Mouse (Mus musculus) forebrain, postnatal 0 days (tissue): ENCODE results near the gene Npff. TPM values are rescaled to one million over a fixed set of nuclear protein-coding genes. Genes with fewer than 3 reads are reported as not detected.

ENCODE experiments used
- ATAC-seq: fragments of 200-750 bp; cut with Nextera tagmentation; 2 replicates; pipeline ENCODE4 v1.8.0; 2017; ENCODE audit warnings: mild to moderate bottlenecking, moderate library complexity
- DNase-seq: peaks from one replicate; pipeline ENCODE4 v3.0.0-alpha.2; 2015
- H3K27ac ChIP-seq: fragments of 300-500 bp; sonication (generic); 2 replicates; pipeline ENCODE4 v1.5.1; 2014; ENCODE audit warnings: low read depth, mild to moderate bottlenecking, antibody characterized with exemption, low read length, moderate library complexity, mixed read lengths
- H3K27me3 ChIP-seq: fragments of 300-500 bp; sonication (generic); 2 replicates; pipeline ENCODE4 v1.6.1; 2014; ENCODE audit warnings: mild to moderate bottlenecking, low read length, mixed read lengths; ENCODE audit not compliant: insufficient read depth
- H3K36me3 ChIP-seq: fragments of 300-500 bp; sonication (generic); 2 replicates; pipeline ENCODE4 v1.6.1; 2014; ENCODE audit warnings: mild to moderate bottlenecking, moderate library complexity; ENCODE audit not compliant: insufficient read depth
- H3K4me1 ChIP-seq: fragments of 300-500 bp; sonication (generic); 2 replicates; pipeline ENCODE4 v1.6.1; 2014; ENCODE audit warnings: antibody characterized with exemption; ENCODE audit not compliant: insufficient read depth
- H3K4me2 ChIP-seq: fragments of 300-500 bp; sonication (generic); 2 replicates; pipeline ENCODE4 v1.6.1; 2014; ENCODE audit warnings: low read depth, mild to moderate bottlenecking, moderate library complexity
- H3K4me3 ChIP-seq: fragments of 300-500 bp; sonication (generic); 2 replicates; pipeline ENCODE4 v1.5.1; 2014; ENCODE audit warnings: low read depth, low read length, mixed read lengths
- H3K9ac ChIP-seq: fragments of 300-500 bp; sonication (generic); 2 replicates; pipeline ENCODE4 v1.6.1; 2014; ENCODE audit warnings: mild to moderate bottlenecking
- H3K9me3 ChIP-seq: fragments of 300-500 bp; sonication (generic); 2 replicates; pipeline ENCODE4 v1.6.1; 2016; ENCODE audit warnings: low read length
- CTCF ChIP-seq: sonication (generic); IDR thresholded peaks from 2 replicates; pipeline ENCODE4 v1.5.1; 2016; ENCODE audit warnings: antibody characterized with exemption, control low read depth, low read depth
- WGBS: fragments of 180-500 bp; shearing (Covaris S2); extraction: QIAGEN DNeasy Blood & Tissue Kit; methylation state at CpG from one replicate; pipeline ENCODE4 v1.1.7; 2014; 5-methylcytosine and 5-hydroxymethylcytosine counted together
- polyA plus RNA-seq: library from polyadenylated mRNA; unstranded; fragments of >200 nt; fragmentation: Nextera tagmentation; extraction: Ambion mirVana; gene quantifications from 2 replicates; pipeline ENCODE4 v1.2.1, GENCODE M21; 2015
- total RNA-seq: library from RNA; depleted of rRNA; stranded (reverse); fragments of >200 nt; gene quantifications from 2 replicates; pipeline ENCODE4 v1.2.3, GENCODE M21; 2014

Npff gene
- total and polyA plus RNA-seq, 2 experiments from 2014 or later, result 1.5 to 3.1 TPM

GRCm38 (mm10) chr15:102520416-102520815 is 4.3 kb downstream of the Npff start:
- H3K27me3 ChIP-seq, result no peaks in the 10 kb centered on the region
- no peak for ATAC-seq
- H3K4me2 ChIP-seq, result no peak overlapping the region
- peaks cover 10% of the 10 kb centered on the region; the same call in 1 of the 2 replicates for H3K4me1 ChIP-seq
- no peak for DNase-seq
- no peak overlapping the region for H3K9ac ChIP-seq
- peaks cover 25% of the 10 kb centered on the region for H3K36me3 ChIP-seq
- WGBS, result 84% methylated on average over 4 of the region's 4 CpGs
- TF ChIP-seq CTCF, result no peak
- H3K9me3 ChIP-seq, result no peaks in the 10 kb centered on the region
- no peak overlapping the region for H3K4me3 ChIP-seq
- H3K27ac ChIP-seq, result no peak overlapping the region

GRCm38 (mm10) chr15:102519211-102520141 is 5.3 kb downstream of the Npff start:
- H3K4me2 ChIP-seq, result peak overlapping the region; percentile 73
- H3K9me3 ChIP-seq, result no peaks in the 10 kb centered on the region
- H3K36me3 ChIP-seq, result peaks cover 24% of the 10 kb centered on the region
- peak overlapping the region; percentile 97 for H3K27ac ChIP-seq
- H3K4me3 ChIP-seq, result peak overlapping the region; percentile 75
- ATAC-seq (no peak), DNase-seq (no peak)
- TF ChIP-seq CTCF, result no peak
- peaks cover 13% of the 10 kb centered on the region; the same call in 1 of the 2 replicates for H3K4me1 ChIP-seq
- 68% methylated on average over 16 of the region's 17 CpGs for WGBS
- peak overlapping the region; percentile 75 for H3K9ac ChIP-seq
- H3K27me3 ChIP-seq, result no peaks in the 10 kb centered on the region

DNA sequence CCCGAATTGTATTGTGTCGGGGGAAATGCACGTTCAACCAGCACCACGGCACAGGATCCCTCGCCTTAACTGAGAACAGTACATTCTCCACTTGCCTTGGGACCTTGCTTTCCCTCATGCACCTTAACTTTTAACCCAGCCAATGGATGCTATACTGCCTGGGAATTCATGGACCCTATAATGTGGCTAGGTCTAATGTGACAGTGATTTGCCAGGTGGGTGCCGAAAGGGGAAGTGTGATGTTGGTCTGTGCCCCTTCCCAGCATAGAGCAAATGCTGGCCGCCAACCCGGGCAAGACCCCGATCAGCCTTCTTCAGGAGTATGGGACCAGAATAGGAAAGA is 5.9 kb downstream of the Npff start:
- Histone ChIP-seq H3K27ac (peak overlapping the region; percentile 97), H3K9me3 (no peaks in the 10 kb centered on the region), H3K4me3 (peak overlapping the region; percentile 75), H3K4me1 (peaks cover 13% of the 10 kb centered on the region; the same call in 1 of the 2 replicates), H3K36me3 (peaks cover 18% of the 10 kb centered on the region), H3K9ac (peak overlapping the region; percentile 75), H3K4me2 (peak overlapping the region; percentile 73), H3K27me3 (no peaks in the 10 kb centered on the region)
- 10% methylated on average over 9 of the region's 9 CpGs for WGBS
- no peak for TF ChIP-seq CTCF
- ATAC-seq (no peak), DNase-seq (no peak)

GRCm38 (mm10) chr15:102517976-102518858 is 6.5 kb downstream of the Npff start, which contains the start of gene Tarbp2:
TSS of gene Tarbp2 (plus strand) at chr15:102518192.
- H3K4me2 ChIP-seq, result peak within 1 kb of the TSS; percentile 73
- no peaks in the 10 kb centered on the region for H3K27me3 ChIP-seq
- ATAC-seq (peak; percentile 91), DNase-seq (peak; percentile 100)
- no peak for TF ChIP-seq CTCF
- peaks cover 15% of the 10 kb centered on the region for H3K36me3 ChIP-seq
- peak within 1 kb of the TSS; percentile 79 for H3K9ac ChIP-seq
- peak within 1 kb of the TSS; percentile 97 for H3K27ac ChIP-seq
- peaks cover 13% of the 10 kb centered on the region; the same call in 1 of the 2 replicates for H3K4me1 ChIP-seq
- no peaks in the 10 kb centered on the region for H3K9me3 ChIP-seq
- 1% methylated on average over 59 of the region's 60 CpGs for WGBS
- H3K4me3 ChIP-seq, result peak within 1 kb of the TSS; percentile 75

- Histone ChIP-seq H3K4me3 (peak overlapping the region; percentile 75), H3K4me1 (peaks cover 13% of the 10 kb centered on the region; the same call in 1 of the 2 replicates), H3K36me3 (peaks cover 15% of the 10 kb centered on the region), H3K27ac (peak overlapping the region; percentile 96), H3K27me3 (no peaks in the 10 kb centered on the region), H3K9ac (peak overlapping the region; percentile 79), H3K9me3 (no peaks in the 10 kb centered on the region), H3K4me2 (peak overlapping the region; percentile 73)
- TF ChIP-seq CTCF, result no peak
- ATAC-seq (no peak), DNase-seq (no peak)
- under 1% methylated on average over 10 of the region's 10 CpGs for WGBS
These were observed 7.1 kb downstream of the Npff start for GRCm38 (mm10) chr15:102517631-102517975.

DNA sequence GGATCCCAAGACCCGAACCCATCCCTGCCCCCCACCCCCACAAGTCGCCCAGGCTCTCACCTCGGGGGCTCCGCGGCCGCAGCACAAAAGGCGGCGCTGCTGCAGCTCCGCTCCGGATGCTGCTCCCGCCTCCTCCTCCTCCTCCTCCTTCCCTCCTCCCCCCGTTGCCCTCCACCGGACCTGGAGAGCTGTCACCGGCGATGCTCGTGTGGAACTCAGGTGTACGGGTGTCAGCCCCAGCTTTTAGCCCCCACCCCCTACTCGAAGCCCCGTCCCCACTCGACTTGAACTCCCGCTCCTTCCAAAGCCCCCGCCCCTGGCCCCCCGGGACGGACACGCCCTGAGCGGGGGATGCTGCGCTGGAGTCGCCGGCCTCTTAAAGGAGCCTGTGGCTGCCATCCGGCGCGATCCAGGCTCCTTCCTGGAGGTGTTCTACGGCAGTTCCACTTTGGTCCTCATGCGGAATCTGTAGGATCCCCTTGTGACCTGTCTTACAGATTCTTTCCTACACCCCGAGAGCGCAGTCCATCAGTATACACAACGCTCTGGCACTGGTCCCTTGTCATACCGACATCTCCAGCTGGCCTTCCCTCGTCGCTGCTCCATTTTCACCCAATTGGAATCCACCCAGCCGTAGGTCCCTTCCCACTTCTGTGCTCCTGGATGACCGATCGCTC is 7.9 kb downstream of the Npff start, which contains the start of gene Map3k12:
Gene Map3k12 (minus strand): TSS at position 337 of the 677 bp plus-strand sequence.
- H3K27ac ChIP-seq, result peak within 1 kb of the TSS; percentile 97
- no peaks in the 10 kb centered on the region for H3K9me3 ChIP-seq
- peaks cover 14% of the 10 kb centered on the region; the same call in 1 of the 2 replicates for H3K4me1 ChIP-seq
- no peaks in the 10 kb centered on the region for H3K27me3 ChIP-seq
- TF ChIP-seq CTCF, result no peak; the same call in 1 of the 2 replicates
- H3K9ac ChIP-seq, result peak within 1 kb of the TSS; percentile 79
- 2% methylated on average over 43 of the region's 43 CpGs for WGBS
- peak within 1 kb of the TSS; percentile 73 for H3K4me2 ChIP-seq
- peaks cover 11% of the 10 kb centered on the region for H3K36me3 ChIP-seq
- peak within 1 kb of the TSS; percentile 75 for H3K4me3 ChIP-seq
- ATAC-seq, result peak; percentile 4; the same call in 1 of the 2 replicates
- DNase-seq, result peak; percentile 84
